Mouse (Mus musculus) heart, postnatal 0 days (tissue): ENCODE results near the gene Zfp865.
A peak's percentile ranks its signal among the peaks of the same experiment; 100 is the strongest.

Experiments used
- CTCF ChIP-seq: IDR thresholded peaks from 2 replicates; pipeline ENCODE4 v1.5.1; 2016; ENCODE audit warnings: antibody characterized with exemption, control low read depth, low read depth
- EP300 ChIP-seq: IDR thresholded peaks from 2 replicates; pipeline ENCODE4 v1.6.1; 2016; ENCODE audit warnings: antibody characterized with exemption, low read depth

DNA sequence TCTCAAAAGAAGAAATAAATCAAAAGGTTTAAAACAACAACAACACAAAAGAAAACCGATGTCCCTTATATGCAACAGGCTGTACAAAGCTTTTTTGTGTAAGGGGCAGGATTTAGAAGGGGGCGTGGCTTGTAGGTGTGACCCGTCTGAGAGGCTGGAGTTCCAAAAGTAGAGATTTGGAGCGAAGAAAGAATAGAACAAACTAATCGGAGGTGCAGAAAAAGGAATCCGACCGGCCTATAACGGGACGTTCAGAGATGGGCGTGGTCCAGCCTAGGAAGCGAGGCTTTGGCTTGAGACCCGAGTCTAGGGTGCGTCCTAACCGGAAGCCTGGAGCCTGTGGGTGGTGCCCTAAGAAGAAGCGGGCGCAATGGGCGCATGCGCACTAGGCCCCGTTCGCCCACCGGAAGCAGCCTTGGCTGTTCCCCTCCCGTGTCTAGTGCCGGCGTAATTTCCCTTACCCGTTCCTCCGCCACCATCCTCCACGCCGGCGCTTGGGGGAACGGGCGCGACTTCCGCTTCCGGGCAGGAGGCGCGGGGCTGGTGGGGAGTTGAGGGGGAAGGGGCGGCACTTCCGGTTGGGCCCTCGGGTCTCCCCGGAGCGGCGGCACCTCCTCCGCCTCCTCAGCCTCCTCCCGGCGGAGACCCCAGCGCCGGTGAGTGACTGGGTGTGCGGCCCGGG is at the start of gene Zfp865, which contains the start of gene Ccdc106:
- TF ChIP-seq CTCF (no peak), EP300 (peak; percentile 36; the same call in 1 of the 2 replicates)
